Mouse (Mus musculus) small intestine, adult 2 months (tissue): Measurements from ENCODE around the gene Rassf8.

Experiments
- CTCF ChIP-seq: fragments of 200-500 bp; IDR thresholded peaks from 2 replicates; pipeline ENCODE4 v1.5.1; 2012; ENCODE audit warnings: low read depth, mild to moderate bottlenecking, control low read depth, inconsistent platforms, low read length, moderate library complexity, mixed read lengths; ENCODE audit not compliant: insufficient replicate concordance, insufficient read length; ENCODE audit errors: extremely low read depth
- POLR2A ChIP-seq: fragments of 200-500 bp; IDR thresholded peaks from 2 replicates; pipeline ENCODE4 v1.6.1; 2012; ENCODE audit warnings: low read depth, mild to moderate bottlenecking, control low read depth, inconsistent platforms, low read length, moderate library complexity

DNA sequence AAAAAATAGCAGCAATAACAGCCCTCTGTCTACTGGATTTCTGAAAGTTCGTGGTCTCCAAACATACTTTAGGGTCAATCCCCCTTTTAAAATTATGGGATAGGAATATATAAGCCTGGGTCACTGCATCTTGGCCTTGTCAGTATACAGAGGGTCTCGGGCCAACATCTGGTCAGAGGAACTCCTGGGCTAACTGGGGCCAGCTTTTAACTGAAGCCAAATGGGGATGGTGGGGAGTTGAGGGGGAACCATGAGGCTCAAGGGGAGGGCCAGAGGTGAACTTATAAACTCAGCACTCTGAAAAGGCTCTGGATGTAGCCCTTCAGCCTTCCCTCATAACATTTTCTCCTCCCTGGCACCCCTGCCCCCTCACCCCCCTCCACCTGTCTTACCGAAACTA, 120.6 kb downstream of the Rassf8 start:
- TF ChIP-seq CTCF: no peak
- TF ChIP-seq POLR2A: no peak
